10 mouse cellular contexts compared by ENCODE assay signal in the genomic region with DNA sequence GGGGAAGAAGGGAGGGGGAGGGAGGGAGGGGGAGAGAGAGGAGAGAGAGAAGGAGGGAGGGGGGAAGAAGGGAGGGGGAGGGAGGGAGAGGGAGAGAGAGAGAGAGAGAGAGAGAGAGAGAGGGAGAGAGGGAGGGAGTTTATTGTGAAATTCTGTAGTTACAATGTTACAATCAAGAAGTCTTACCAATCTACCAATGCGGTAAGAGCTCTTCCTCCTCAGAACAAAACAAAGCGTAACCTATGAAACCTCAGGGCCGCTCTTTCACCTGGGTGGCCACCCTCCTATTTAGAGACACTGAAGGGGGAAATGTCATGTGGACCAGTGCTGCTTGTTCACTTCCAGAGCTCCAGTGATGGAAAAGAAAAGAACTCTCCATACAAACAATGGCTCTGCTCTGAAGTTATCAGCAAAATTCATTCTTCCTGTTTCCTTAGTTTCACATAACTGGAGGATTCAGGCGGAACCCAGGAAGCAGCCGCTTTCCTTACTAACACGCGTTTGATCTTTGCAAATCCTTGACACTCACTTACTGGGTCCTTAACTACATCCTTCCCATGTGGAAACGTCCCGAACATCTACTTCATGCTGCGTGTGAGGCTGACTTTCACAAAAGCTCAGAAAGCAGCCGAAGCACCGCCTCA.
A peak's percentile ranks its signal among the peaks of the same experiment; 100 is the strongest.
DNase-seq lines count a peak whose midpoint lies in the region; ATAC-seq and TF ChIP-seq lines count a peak whose summit lies in the region.
"Had no signal": no experiment of that assay in that cellular context is flagged by ENCODE, and none has a peak within 500 bp of the region (broad histone marks: within the 10 kb centered on the region; RNA-seq: fewer than 3 reads in every experiment).

No protein-coding gene starts in this region.

- H3K27ac ChIP-seq in bone marrow macrophage, adult 2 months (ENCODE audit: insufficient read depth, low read depth, low read length): no peak overlapping the region; the same call in 1 of the 2 replicates
- H3K27ac ChIP-seq in lung, embryonic 14.5 days (ENCODE audit: low read depth): peak overlapping the region; percentile 60
- H3K27ac ChIP-seq in forebrain, postnatal 0 days (ENCODE audit: low read depth, low read length): no peak overlapping the region
- H3K27ac ChIP-seq in hindbrain, embryonic 10.5 days: no peak overlapping the region

- peaks cover 9% of the 10 kb centered on the region for H3K4me1 ChIP-seq in bone marrow macrophage, adult 2 months (ENCODE audit: control insufficient read depth, insufficient read depth, low read length)
- no peaks in the 10 kb centered on the region for H3K4me1 ChIP-seq in lung, embryonic 14.5 days (ENCODE audit: insufficient read depth)
- H3K4me1 ChIP-seq in forebrain, postnatal 0 days (ENCODE audit: insufficient read depth): no peaks in the 10 kb centered on the region
- no peaks in the 10 kb centered on the region for H3K4me1 ChIP-seq in hindbrain, embryonic 10.5 days (replicated peaks)

- no peaks in the 10 kb centered on the region for H3K27me3 ChIP-seq in lung, embryonic 14.5 days (ENCODE audit: insufficient read depth, low read length)
- no peaks in the 10 kb centered on the region for H3K27me3 ChIP-seq in forebrain, postnatal 0 days (ENCODE audit: insufficient read depth, low read length)
- H3K27me3 ChIP-seq in hindbrain, embryonic 10.5 days (ENCODE audit: insufficient read depth, poor library complexity, severe bottlenecking): no peaks in the 10 kb centered on the region

- peak overlapping the region; percentile 42 for H3K4me3 ChIP-seq in bone marrow macrophage, adult 2 months (ENCODE audit: insufficient read depth, low read length)
- H3K4me3 ChIP-seq in lung, embryonic 14.5 days (ENCODE audit: low read depth, low read length): peak overlapping the region; percentile 19; the same call in 1 of the 2 replicates
- H3K4me3 ChIP-seq in forebrain, postnatal 0 days (ENCODE audit: low read depth, low read length): no peak overlapping the region
- H3K4me3 ChIP-seq in hindbrain, embryonic 10.5 days: no peak overlapping the region

- no peaks in the 10 kb centered on the region for H3K36me3 ChIP-seq in lung, embryonic 14.5 days (ENCODE audit: insufficient read depth)
- H3K36me3 ChIP-seq in forebrain, postnatal 0 days (ENCODE audit: insufficient read depth): no peaks in the 10 kb centered on the region
- no peaks in the 10 kb centered on the region for H3K36me3 ChIP-seq in hindbrain, embryonic 10.5 days

- peak; percentile 2 for DNase-seq in adrenal gland, adult 8-10 months
- peak; percentile 24 for DNase-seq in kidney, adult 18-20 months
- DNase-seq in lung, embryonic 14.5 days: peak; percentile 64
- DNase-seq in forebrain, postnatal 0 days: no peak
- DNase-seq in hindbrain, embryonic 10.5 days (ENCODE audit: low spot score): no peak
- DNase-seq: cerebellum, postnatal 14 days had no signal

- ATAC-seq in lung, embryonic 14.5 days (ENCODE audit: insufficient read depth): peak; percentile 70; the same call in 1 of the 2 replicates
- no peak for ATAC-seq in CD4-positive, CD25-positive, alpha-beta regulatory T cell, adult 4 months
- ATAC-seq in forebrain, postnatal 0 days: no peak
- ATAC-seq in inflammation-experienced regulatory T-cells, adult 6 months: no peak
- ATAC-seq: Patski had no signal

- 6% methylated on average over 12 of the region's 12 CpGs for WGBS in lung, embryonic 14.5 days
- WGBS in forebrain, postnatal 0 days: 59% methylated on average over 12 of the region's 12 CpGs
- WGBS in hindbrain, embryonic 10.5 days: 64% methylated on average over 12 of the region's 12 CpGs

- no peaks in the 10 kb centered on the region for H3K9me3 ChIP-seq in lung, embryonic 14.5 days (ENCODE audit: low read depth, low read length)
- no peaks in the 10 kb centered on the region for H3K9me3 ChIP-seq in forebrain, postnatal 0 days (ENCODE audit: low read length)
- no peaks in the 10 kb centered on the region for H3K9me3 ChIP-seq in hindbrain, embryonic 10.5 days

- peak overlapping the region; percentile 34; the same call in 1 of the 2 replicates for H3K9ac ChIP-seq in lung, embryonic 14.5 days
- no peak overlapping the region for H3K9ac ChIP-seq in forebrain, postnatal 0 days

- no peak for TF ChIP-seq POLR2A in bone marrow macrophage, adult 2 months (IDR thresholded peaks at IDR 0.05; ENCODE audit: borderline replicate concordance, low read depth, low read length)

- H3K4me2 ChIP-seq in lung, embryonic 14.5 days: peak overlapping the region; percentile 49
- no peak overlapping the region for H3K4me2 ChIP-seq in forebrain, postnatal 0 days (ENCODE audit: low read depth)

- TF ChIP-seq CTCF in bone marrow macrophage, adult 2 months (IDR thresholded peaks at IDR 0.05; ENCODE audit: low read depth, low read length): no peak
- TF ChIP-seq CTCF in lung, embryonic 14.5 days (IDR thresholded peaks at IDR 0.05; ENCODE audit: low read depth): no peak
- no peak for TF ChIP-seq CTCF in forebrain, postnatal 0 days (IDR thresholded peaks at IDR 0.05; ENCODE audit: low read depth)

Comparison
In these comparisons a context has a peak if more than half of its experiments do, and no peak if none do; other contexts are left out.
1. DNase-seq: peak in adrenal gland, adult 8-10 months (single experiment), kidney, adult 18-20 months (single experiment) and lung, embryonic 14.5 days (single experiment); none in forebrain, postnatal 0 days (single experiment) and hindbrain, embryonic 10.5 days (single experiment).
2. H3K4me3 ChIP-seq: peak in bone marrow macrophage, adult 2 months (single experiment) and lung, embryonic 14.5 days (single experiment); none in forebrain, postnatal 0 days (single experiment) and hindbrain, embryonic 10.5 days (single experiment).